Mouse (Mus musculus): ENCODE results near the gene Ciz1. TPM values are rescaled to one million over a fixed set of nuclear protein-coding genes. Genes with fewer than 3 reads are reported as not detected.

Gene Ciz1
- polyA plus RNA-seq, 1 experiment from 2014 or later: 50.7 TPM

- H3K9me3 ChIP-seq (ENCODE audit: control insufficient read depth, low read length): no peaks in the 10 kb centered on the region
- WGBS: 78% methylated on average over 2 of the region's 2 CpGs
- H3K4me1 ChIP-seq (replicated peaks; ENCODE audit: control insufficient read depth, insufficient read depth, low read length): peaks cover 10% of the 10 kb centered on the region
- peaks cover 12% of the 10 kb centered on the region for H3K36me3 ChIP-seq (ENCODE audit: control insufficient read depth, insufficient read depth, low read length)
- H3K27me3 ChIP-seq (ENCODE audit: control insufficient read depth, insufficient read depth, low read depth, low read length): peaks cover 3% of the 10 kb centered on the region; the same call in 1 of the 2 replicates
- ATAC-seq (ENCODE audit: low read depth): no peak
- no peak overlapping the region for H3K27ac ChIP-seq (ENCODE audit: low read length)
- H3K9ac ChIP-seq (ENCODE audit: low read length): no peak overlapping the region
- H3K4me3 ChIP-seq (ENCODE audit: low read length): no peak overlapping the region
- H3K4me2 ChIP-seq (ENCODE audit: low read depth, low read length): no peak overlapping the region
Observed at GRCm38 (mm10) chr2:32382689-32383088, 30.6 kb downstream of the Ciz1 start.

GRCm38 (mm10) chr2:32387706-32388490 is 35.8 kb downstream of the Ciz1 start, which contains the start of gene Lcn2:
Gene Lcn2, minus strand, starts transcription at chr2:32388252.
- H3K4me3 ChIP-seq (ENCODE audit: low read length): no peak within 1 kb of the TSS
- ATAC-seq (ENCODE audit: low read depth): no peak; the same call in 1 of the 2 replicates
- no peaks in the 10 kb centered on the region for H3K4me1 ChIP-seq (replicated peaks; ENCODE audit: control insufficient read depth, insufficient read depth, low read length)
- H3K36me3 ChIP-seq (ENCODE audit: control insufficient read depth, insufficient read depth, low read length): no peaks in the 10 kb centered on the region
- 50% methylated on average over 5 of the region's 5 CpGs for WGBS
- no peak within 1 kb of the TSS for H3K4me2 ChIP-seq (ENCODE audit: low read depth, low read length)
- no peaks in the 10 kb centered on the region for H3K9me3 ChIP-seq (ENCODE audit: control insufficient read depth, low read length)
- peaks cover 3% of the 10 kb centered on the region; the same call in 1 of the 2 replicates for H3K27me3 ChIP-seq (ENCODE audit: control insufficient read depth, insufficient read depth, low read depth, low read length)
- no peak within 1 kb of the TSS for H3K27ac ChIP-seq (ENCODE audit: low read length)
- 0 out of 2 replicates have a peak within 1 kb of the TSS, but pooled peaks have one; percentile 20 for H3K9ac ChIP-seq (ENCODE audit: low read length)

- Histone ChIP-seq H3K27ac (ENCODE audit: low read length) (no peak overlapping the region), H3K4me2 (ENCODE audit: low read depth, low read length) (no peak overlapping the region), H3K9ac (ENCODE audit: low read length) (no peak overlapping the region), H3K4me1 (replicated peaks; ENCODE audit: control insufficient read depth, insufficient read depth, low read length) (no peaks in the 10 kb centered on the region), H3K9me3 (ENCODE audit: control insufficient read depth, low read length) (no peaks in the 10 kb centered on the region), H3K36me3 (ENCODE audit: control insufficient read depth, insufficient read depth, low read length) (no peaks in the 10 kb centered on the region), H3K27me3 (ENCODE audit: control insufficient read depth, insufficient read depth, low read depth, low read length) (no peaks in the 10 kb centered on the region), H3K4me3 (ENCODE audit: low read length) (no peak overlapping the region)
- ATAC-seq (ENCODE audit: low read depth): no peak
- WGBS: 67% methylated on average over 2 of the region's 2 CpGs
Observed at GRCm38 (mm10) chr2:32389157-32389556, 37.0 kb downstream of the Ciz1 start.

GRCm38 (mm10) chr2:32390871-32391270 is 38.7 kb downstream of the Ciz1 start:
- WGBS: 52% methylated on average over 8 of the region's 8 CpGs
- Histone ChIP-seq H3K27ac (ENCODE audit: low read length) (no peak overlapping the region), H3K4me3 (ENCODE audit: low read length) (no peak overlapping the region), H3K4me1 (replicated peaks; ENCODE audit: control insufficient read depth, insufficient read depth, low read length) (peaks cover 2% of the 10 kb centered on the region; the same call in 1 of the 2 replicates), H3K36me3 (ENCODE audit: control insufficient read depth, insufficient read depth, low read length) (no peaks in the 10 kb centered on the region), H3K4me2 (ENCODE audit: low read depth, low read length) (no peak overlapping the region), H3K9ac (ENCODE audit: low read length) (no peak overlapping the region), H3K27me3 (ENCODE audit: control insufficient read depth, insufficient read depth, low read depth, low read length) (no peaks in the 10 kb centered on the region), H3K9me3 (ENCODE audit: control insufficient read depth, low read length) (no peaks in the 10 kb centered on the region)
- ATAC-seq (ENCODE audit: low read depth): no peak

GRCm38 (mm10) chr2:32392063-32392462 is 39.9 kb downstream of the Ciz1 start:
- WGBS: 74% methylated on average over 5 of the region's 5 CpGs
- H3K27ac ChIP-seq (ENCODE audit: low read length): no peak overlapping the region
- no peak for ATAC-seq (ENCODE audit: low read depth)

GRCm38 (mm10) chr2:32394973-32395372 is 42.8 kb downstream of the Ciz1 start:
- H3K4me1 ChIP-seq (replicated peaks; ENCODE audit: control insufficient read depth, insufficient read depth, low read length): peaks cover 13% of the 10 kb centered on the region
- H3K27ac ChIP-seq (ENCODE audit: low read length): peak overlapping the region; percentile 96
- peak overlapping the region; percentile 77 for H3K9ac ChIP-seq (ENCODE audit: low read length)
- H3K36me3 ChIP-seq (ENCODE audit: control insufficient read depth, insufficient read depth, low read length): no peaks in the 10 kb centered on the region
- WGBS: 2% methylated on average over 8 of the region's 8 CpGs
- ATAC-seq (ENCODE audit: low read depth): no peak
- peak overlapping the region; percentile 70 for H3K4me3 ChIP-seq (ENCODE audit: low read length)
- no peaks in the 10 kb centered on the region for H3K27me3 ChIP-seq (ENCODE audit: control insufficient read depth, insufficient read depth, low read depth, low read length)
- H3K9me3 ChIP-seq (ENCODE audit: control insufficient read depth, low read length): no peaks in the 10 kb centered on the region
- H3K4me2 ChIP-seq (ENCODE audit: low read depth, low read length): peak overlapping the region; percentile 97

More at GRCm38 (mm10) chr2:32392063-32392462, 39.9 kb downstream of the Ciz1 start:
- no peak overlapping the region for H3K4me3 ChIP-seq (ENCODE audit: low read length)
- H3K27me3 ChIP-seq (ENCODE audit: control insufficient read depth, insufficient read depth, low read depth, low read length): no peaks in the 10 kb centered on the region
- H3K4me1 ChIP-seq (replicated peaks; ENCODE audit: control insufficient read depth, insufficient read depth, low read length): peaks cover 7% of the 10 kb centered on the region
- H3K36me3 ChIP-seq (ENCODE audit: control insufficient read depth, insufficient read depth, low read length): no peaks in the 10 kb centered on the region
- no peak overlapping the region for H3K9ac ChIP-seq (ENCODE audit: low read length)
- no peak overlapping the region for H3K4me2 ChIP-seq (ENCODE audit: low read depth, low read length)
- H3K9me3 ChIP-seq (ENCODE audit: control insufficient read depth, low read length): no peaks in the 10 kb centered on the region

DNA sequence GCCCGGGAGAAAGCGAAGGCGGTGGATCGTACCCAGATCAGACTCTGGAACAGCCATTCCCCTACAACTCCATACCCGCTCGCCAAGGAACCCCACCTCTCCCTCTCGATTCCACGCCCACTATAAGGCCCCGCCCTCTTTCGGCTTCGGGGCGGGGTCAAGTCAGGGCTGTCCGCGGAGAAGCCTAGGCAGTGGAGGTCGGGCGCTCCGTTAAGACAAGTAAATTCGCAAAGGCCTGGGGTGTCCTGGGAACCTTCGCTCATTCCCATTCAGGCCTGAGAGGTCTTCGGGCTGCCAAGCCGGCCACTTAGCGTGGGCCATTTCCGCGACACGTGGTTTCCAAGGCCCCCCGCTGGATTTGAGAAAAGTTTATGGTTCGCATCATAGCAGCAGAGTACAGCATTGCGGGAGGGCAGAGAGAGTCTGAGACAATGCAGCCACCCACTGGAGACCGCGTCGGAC is 43.4 kb downstream of the Ciz1 start, which contains the start of gene Ptges2:
Gene Ptges2 (plus strand): TSS at position 413 of the 462 bp plus-strand sequence.
- Histone ChIP-seq H3K4me3 (ENCODE audit: low read length) (peak within 1 kb of the TSS; percentile 70), H3K4me2 (ENCODE audit: low read depth, low read length) (peak within 1 kb of the TSS; percentile 97), H3K36me3 (ENCODE audit: control insufficient read depth, insufficient read depth, low read length) (no peaks in the 10 kb centered on the region), H3K4me1 (replicated peaks; ENCODE audit: control insufficient read depth, insufficient read depth, low read length) (peaks cover 13% of the 10 kb centered on the region), H3K9me3 (ENCODE audit: control insufficient read depth, low read length) (no peaks in the 10 kb centered on the region), H3K9ac (ENCODE audit: low read length) (peak within 1 kb of the TSS; percentile 77), H3K27ac (ENCODE audit: low read length) (peak within 1 kb of the TSS; percentile 96), H3K27me3 (ENCODE audit: control insufficient read depth, insufficient read depth, low read depth, low read length) (no peaks in the 10 kb centered on the region)
- ATAC-seq (ENCODE audit: low read depth): peak; percentile 92
- under 1% methylated on average over 31 of the region's 31 CpGs for WGBS

DNA sequence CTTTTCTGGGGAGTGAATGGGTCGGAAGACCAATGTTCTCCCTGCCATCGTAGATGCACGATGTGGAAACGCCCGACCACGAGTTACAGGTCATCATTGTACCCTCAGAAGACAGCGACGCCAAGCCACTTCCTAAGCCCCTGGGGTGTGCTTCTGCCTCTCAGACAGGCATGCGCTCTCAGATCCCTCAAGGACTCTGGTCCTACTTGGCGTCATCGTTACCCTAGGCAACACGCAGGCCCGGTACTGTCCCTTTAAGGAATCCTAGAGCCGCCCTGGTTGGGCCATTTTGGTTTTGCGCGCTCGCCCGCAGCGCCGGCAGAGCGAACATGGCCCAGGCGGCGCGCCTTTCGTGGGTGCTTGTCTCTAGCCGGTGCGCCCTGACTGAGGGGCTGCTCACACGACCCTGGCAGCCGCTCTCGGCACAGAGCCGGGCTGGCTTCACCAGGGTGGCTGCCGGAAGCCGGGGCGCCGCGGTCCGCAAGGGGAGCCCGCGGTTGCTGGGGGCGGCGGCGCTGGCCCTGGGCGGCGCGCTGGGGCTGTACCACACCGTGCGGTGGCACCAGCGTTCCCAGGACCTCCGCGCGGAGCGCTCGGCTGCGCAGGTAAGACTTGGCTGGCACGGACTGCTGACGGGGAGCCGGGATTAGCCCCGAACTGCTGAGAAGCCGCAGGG is 44.0 kb downstream of the Ciz1 start:
- under 1% methylated on average over 59 of the region's 59 CpGs for WGBS

DNA sequence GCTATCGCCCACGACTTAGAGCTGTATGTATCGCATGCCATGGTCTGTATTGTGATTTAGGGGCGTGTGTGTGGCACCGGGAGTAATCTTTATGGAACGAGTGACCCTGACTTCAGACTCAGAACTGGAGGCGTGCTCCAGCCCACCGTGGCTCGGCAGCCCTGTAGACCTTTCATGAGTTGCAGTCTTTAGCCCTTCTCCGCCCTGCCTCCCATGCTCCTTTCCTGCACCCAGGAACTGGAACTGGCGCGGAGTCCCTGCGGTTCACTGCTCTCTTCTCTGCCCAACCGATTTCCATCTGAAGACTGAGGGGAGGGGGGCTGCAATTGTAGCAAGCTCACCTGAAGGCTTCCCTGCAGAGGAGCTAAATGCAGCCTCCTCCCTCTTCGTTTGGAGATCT is 44.6 kb downstream of the Ciz1 start:
- H3K4me1 ChIP-seq (replicated peaks; ENCODE audit: control insufficient read depth, insufficient read depth, low read length): peaks cover 13% of the 10 kb centered on the region
- peaks cover 6% of the 10 kb centered on the region; the same call in 1 of the 2 replicates for H3K36me3 ChIP-seq (ENCODE audit: control insufficient read depth, insufficient read depth, low read length)
- no peak for ATAC-seq (ENCODE audit: low read depth)
- no peaks in the 10 kb centered on the region for H3K27me3 ChIP-seq (ENCODE audit: control insufficient read depth, insufficient read depth, low read depth, low read length)
- peak overlapping the region; percentile 70 for H3K4me3 ChIP-seq (ENCODE audit: low read length)
- peak overlapping the region; percentile 97 for H3K4me2 ChIP-seq (ENCODE audit: low read depth, low read length)
- H3K9me3 ChIP-seq (ENCODE audit: control insufficient read depth, low read length): no peaks in the 10 kb centered on the region
- under 1% methylated on average over 15 of the region's 15 CpGs for WGBS
- H3K9ac ChIP-seq (ENCODE audit: low read length): peak overlapping the region; percentile 77
- peak overlapping the region; percentile 96 for H3K27ac ChIP-seq (ENCODE audit: low read length)

More for the DNA sequence above, 44.0 kb downstream of the Ciz1 start:
- peaks cover 13% of the 10 kb centered on the region for H3K4me1 ChIP-seq (replicated peaks; ENCODE audit: control insufficient read depth, insufficient read depth, low read length)
- H3K36me3 ChIP-seq (ENCODE audit: control insufficient read depth, insufficient read depth, low read length): peaks cover 2% of the 10 kb centered on the region; the same call in 1 of the 2 replicates
- peak overlapping the region; percentile 97 for H3K4me2 ChIP-seq (ENCODE audit: low read depth, low read length)
- peak; percentile 95 for ATAC-seq (ENCODE audit: low read depth)
- H3K9me3 ChIP-seq (ENCODE audit: control insufficient read depth, low read length): no peaks in the 10 kb centered on the region
- H3K27ac ChIP-seq (ENCODE audit: low read length): peak overlapping the region; percentile 96
- H3K27me3 ChIP-seq (ENCODE audit: control insufficient read depth, insufficient read depth, low read depth, low read length): no peaks in the 10 kb centered on the region
- peak overlapping the region; percentile 77 for H3K9ac ChIP-seq (ENCODE audit: low read length)
- H3K4me3 ChIP-seq (ENCODE audit: low read length): peak overlapping the region; percentile 70

All from lung, embryonic 16.5 days (tissue).